Mouse (Mus musculus) right cerebral cortex, adult 18-20 months (tissue): ENCODE measurements at regions not wholly inside any gene's neighbourhood (a gene's known extent, or its start where the extent isn't known, plus 50 kb on each side); places are given as distances from the start of the nearest gene placed in this dataset.

Experiments used
- DNase-seq: peaks from one replicate; pipeline ENCODE4 v3.0.0; 2022; ENCODE audit warnings: mixed read lengths

GRCm38 (mm10) chr2:56714568-56714967, 409.2 kb downstream of the Nr4a2 start:
- peak; percentile 10 for DNase-seq

GRCm38 (mm10) chr2:56683574-56683973, 440.2 kb downstream of the Nr4a2 start:
- DNase-seq = no peak

GRCm38 (mm10) chr2:56673861-56674260, 449.9 kb downstream of the Nr4a2 start:
- no peak for DNase-seq

- DNase-seq = peak; percentile 1
Observed at GRCm38 (mm10) chr2:56672711-56673110, 451.1 kb downstream of the Nr4a2 start.

- no peak for DNase-seq
Observed at GRCm38 (mm10) chr2:56662306-56662956, 461.4 kb downstream of the Nr4a2 start.
